Mouse (Mus musculus) neural tube, embryonic 11.5 days (tissue): ENCODE measurements at regions not wholly inside any gene's neighbourhood (a gene's known extent, or its start where the extent isn't known, plus 50 kb on each side); places are given as distances from the start of the nearest gene placed in this dataset.

Experiments
- ATAC-seq: fragments of 200-750 bp; cut with Nextera tagmentation; 2 replicates; pipeline ENCODE4 v1.8.0; 2017; ENCODE audit warnings: moderate number of reproducible peaks, mild to moderate bottlenecking, moderate TSS enrichment, moderate library complexity; ENCODE audit not compliant: insufficient read depth, low FRiP score, low TSS enrichment
- DNase-seq: peaks from one replicate; pipeline ENCODE4 v3.0.0-alpha.2; 2015; ENCODE audit warnings: low spot score
- H3K27ac ChIP-seq: fragments of 300-500 bp; sonication (generic); 2 replicates; pipeline ENCODE4 v1.5.1; 2014; ENCODE audit warnings: low read depth, mild to moderate bottlenecking, low read length
- H3K27me3 ChIP-seq: fragments of 300-500 bp; sonication (generic); 2 replicates; pipeline ENCODE4 v1.6.1; 2014; ENCODE audit warnings: mild to moderate bottlenecking, low read length, mixed read lengths; ENCODE audit not compliant: control insufficient read depth, insufficient read depth
- H3K36me3 ChIP-seq: fragments of 300-500 bp; sonication (generic); 2 replicates; pipeline ENCODE4 v1.6.1; 2014; ENCODE audit warnings: mild to moderate bottlenecking, low read length, moderate library complexity, mixed read lengths; ENCODE audit not compliant: control insufficient read depth, insufficient read depth
- H3K4me1 ChIP-seq: fragments of 300-500 bp; sonication (generic); 2 replicates; pipeline ENCODE4 v1.6.1; 2014; ENCODE audit warnings: low read length, mixed read lengths; ENCODE audit not compliant: control insufficient read depth, insufficient read depth
- H3K4me2 ChIP-seq: fragments of 300-500 bp; sonication (generic); 2 replicates; pipeline ENCODE4 v1.6.1; 2014; ENCODE audit warnings: low read depth, mild to moderate bottlenecking, moderate library complexity
- H3K4me3 ChIP-seq: fragments of 300-500 bp; sonication (generic); 2 replicates; pipeline ENCODE4 v1.5.1; 2014; ENCODE audit warnings: low read depth, low read length
- H3K9ac ChIP-seq: fragments of 300-500 bp; sonication (generic); 2 replicates; pipeline ENCODE4 v1.6.1; 2014; ENCODE audit warnings: mild to moderate bottlenecking, low read length
- H3K9me3 ChIP-seq: fragments of 300-500 bp; sonication (generic); 2 replicates; pipeline ENCODE4 v1.6.1; 2016; ENCODE audit warnings: low read length; ENCODE audit not compliant: control insufficient read depth
- WGBS: fragments of 180-500 bp; shearing (Covaris S2); extraction: QIAGEN DNeasy Blood & Tissue Kit; methylation state at CpG from one replicate; pipeline ENCODE4 v1.1.7; 2014; 5-methylcytosine and 5-hydroxymethylcytosine counted together

GRCm38 (mm10) chr3:104287900-104288299 lies 67.7 kb upstream of the Magi3 start:
- H3K9ac ChIP-seq, result no peak overlapping the region
- no peaks in the 10 kb centered on the region for H3K9me3 ChIP-seq
- no peaks in the 10 kb centered on the region for H3K36me3 ChIP-seq
- no peak for ATAC-seq
- H3K27ac ChIP-seq, result no peak overlapping the region
- no peaks in the 10 kb centered on the region for H3K4me1 ChIP-seq
- H3K4me3 ChIP-seq, result no peak overlapping the region
- no peak overlapping the region for H3K4me2 ChIP-seq
- no peak for DNase-seq
- no peaks in the 10 kb centered on the region for H3K27me3 ChIP-seq

GRCm38 (mm10) chr3:104284961-104285360 lies 64.8 kb upstream of the Magi3 start:
- no peaks in the 10 kb centered on the region for H3K27me3 ChIP-seq
- H3K27ac ChIP-seq, result no peak overlapping the region
- no peaks in the 10 kb centered on the region for H3K9me3 ChIP-seq
- H3K4me1 ChIP-seq, result no peaks in the 10 kb centered on the region
- no peak overlapping the region for H3K4me3 ChIP-seq
- no peak overlapping the region for H3K9ac ChIP-seq
- no peak for ATAC-seq
- no peak overlapping the region for H3K4me2 ChIP-seq
- no peaks in the 10 kb centered on the region for H3K36me3 ChIP-seq
- no peak for DNase-seq
- 93% methylated on average over 2 of the region's 2 CpGs for WGBS

- Histone ChIP-seq H3K9me3 (no peaks in the 10 kb centered on the region), H3K4me1 (no peaks in the 10 kb centered on the region), H3K9ac (no peak overlapping the region), H3K27me3 (no peaks in the 10 kb centered on the region), H3K4me2 (no peak overlapping the region), H3K36me3 (no peaks in the 10 kb centered on the region), H3K4me3 (no peak overlapping the region), H3K27ac (no peak overlapping the region)
- DNase-seq, result no peak
- whole genome bisulfite sequencing, result 84% methylated on average over 5 of the region's 5 CpGs
- no peak for ATAC-seq
Measured at GRCm38 (mm10) chr3:104283855-104284254, 63.7 kb upstream of the Magi3 start.

GRCm38 (mm10) chr3:104279505-104279904 lies 59.3 kb upstream of the Magi3 start:
- H3K4me2 ChIP-seq, result no peak overlapping the region
- no peak for DNase-seq
- H3K9me3 ChIP-seq, result no peaks in the 10 kb centered on the region
- H3K4me3 ChIP-seq, result no peak overlapping the region
- no peak overlapping the region for H3K27ac ChIP-seq
- H3K36me3 ChIP-seq, result no peaks in the 10 kb centered on the region
- H3K27me3 ChIP-seq, result no peaks in the 10 kb centered on the region
- ATAC-seq, result no peak
- peaks cover 4% of the 10 kb centered on the region; the same call in 1 of the 2 replicates for H3K4me1 ChIP-seq
- no peak overlapping the region for H3K9ac ChIP-seq
- 58% methylated on average over 6 of the region's 6 CpGs for WGBS

GRCm38 (mm10) chr3:104274718-104275302 lies 54.6 kb upstream of the Magi3 start:
- no peaks in the 10 kb centered on the region for H3K36me3 ChIP-seq
- no peaks in the 10 kb centered on the region for H3K9me3 ChIP-seq
- 55% methylated on average over 1 of the region's 1 CpGs for whole genome bisulfite sequencing
- ATAC-seq (no peak), DNase-seq (no peak)
- H3K4me3 ChIP-seq, result no peak overlapping the region
- H3K27ac ChIP-seq, result no peak overlapping the region
- H3K4me2 ChIP-seq, result no peak overlapping the region
- no peaks in the 10 kb centered on the region for H3K27me3 ChIP-seq
- peaks cover 4% of the 10 kb centered on the region; the same call in 1 of the 2 replicates for H3K4me1 ChIP-seq
- H3K9ac ChIP-seq, result no peak overlapping the region

- Histone ChIP-seq H3K4me1 (peaks cover 4% of the 10 kb centered on the region; the same call in 1 of the 2 replicates), H3K9ac (no peak overlapping the region), H3K4me2 (no peak overlapping the region), H3K9me3 (no peaks in the 10 kb centered on the region), H3K4me3 (no peak overlapping the region), H3K27me3 (no peaks in the 10 kb centered on the region), H3K27ac (no peak overlapping the region), H3K36me3 (no peaks in the 10 kb centered on the region)
- ATAC-seq (no peak), DNase-seq (no peak)
Measured at GRCm38 (mm10) chr3:104274084-104274483, 53.9 kb upstream of the Magi3 start.
